Mouse (Mus musculus) neural tube, embryonic 15.5 days (tissue): ENCODE results near the gene Best1. TPM values are rescaled to one million over a fixed set of nuclear protein-coding genes. Genes with fewer than 3 reads are reported as not detected.

ENCODE experiments used
- ATAC-seq: fragments of 200-750 bp; cut with Nextera tagmentation; 2 replicates; pipeline ENCODE4 v1.8.0; 2017; ENCODE audit warnings: mild to moderate bottlenecking, moderate TSS enrichment, moderate library complexity; ENCODE audit not compliant: low FRiP score
- H3K27ac ChIP-seq: fragments of 300-500 bp; sonication (generic); replicated peaks from 2 replicates; pipeline ENCODE4 v1.5.1; 2015; ENCODE audit warnings: mild to moderate bottlenecking, inconsistent platforms
- H3K27me3 ChIP-seq: fragments of 300-500 bp; sonication (generic); replicated peaks from 2 replicates; pipeline ENCODE4 v1.6.1; 2015; ENCODE audit warnings: inconsistent platforms
- H3K36me3 ChIP-seq: fragments of 300-500 bp; sonication (generic); 2 replicates; pipeline ENCODE4 v1.6.1; 2015; ENCODE audit warnings: inconsistent platforms
- H3K4me1 ChIP-seq: fragments of 300-500 bp; sonication (generic); 2 replicates; pipeline ENCODE4 v1.6.1; 2015; ENCODE audit warnings: inconsistent platforms
- H3K4me2 ChIP-seq: fragments of 300-500 bp; sonication (generic); 2 replicates; pipeline ENCODE4 v1.6.1; 2015; ENCODE audit warnings: inconsistent platforms, mild to moderate bottlenecking, moderate library complexity
- H3K4me3 ChIP-seq: fragments of 300-500 bp; sonication (generic); replicated peaks from 2 replicates; pipeline ENCODE4 v1.5.1; 2015; ENCODE audit warnings: mild to moderate bottlenecking, inconsistent platforms
- H3K9ac ChIP-seq: fragments of 300-500 bp; sonication (generic); replicated peaks from 2 replicates; pipeline ENCODE4 v1.6.1; 2015; ENCODE audit warnings: mild to moderate bottlenecking, inconsistent platforms
- H3K9me3 ChIP-seq: fragments of 300-500 bp; sonication (generic); replicated peaks from 2 replicates; pipeline ENCODE4 v1.6.1; 2016; ENCODE audit warnings: inconsistent platforms
- WGBS: fragments of 180-500 bp; shearing (Covaris S2); methylation state at CpG from one replicate; pipeline ENCODE4 v1.1.7; 2015; ENCODE audit warnings: mixed read lengths; 5-methylcytosine and 5-hydroxymethylcytosine counted together
- polyA plus RNA-seq: library from polyadenylated mRNA; unstranded; fragments of >200 nt; fragmentation: Nextera tagmentation; extraction: Ambion mirVana; gene quantifications from 2 replicates; pipeline ENCODE4 v1.2.1, GENCODE M21; 2015

The Best1 gene
- polyA plus RNA-seq, 1 experiment from 2014 or later, result 2.3 TPM

DNA sequence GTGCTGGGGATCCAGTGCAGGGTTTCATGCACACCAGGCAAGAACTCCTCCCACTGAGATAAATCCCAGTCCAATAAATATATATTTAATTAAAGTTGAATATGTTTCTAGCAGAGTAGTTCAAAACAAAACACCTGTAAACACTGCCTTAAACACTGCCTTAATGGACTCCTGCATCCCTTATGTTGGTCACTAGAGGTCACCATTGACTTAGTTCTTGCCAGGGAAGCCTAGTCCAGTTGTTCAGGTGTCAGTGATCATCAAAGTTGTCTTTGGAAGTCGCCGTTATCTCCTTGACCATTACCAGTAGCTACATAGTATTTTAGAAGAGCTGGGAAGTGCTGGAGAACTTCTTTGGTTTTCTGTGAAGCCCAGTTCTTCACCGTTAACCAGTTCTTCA, 1.1 kb downstream of the Best1 start:
- WGBS, result 21% methylated on average over 3 of the region's 3 CpGs
- no peak for ATAC-seq
- H3K27me3 ChIP-seq, result no peaks in the 10 kb centered on the region
- no peaks in the 10 kb centered on the region for H3K4me1 ChIP-seq
- no peaks in the 10 kb centered on the region for H3K9me3 ChIP-seq
- no peak overlapping the region for H3K4me2 ChIP-seq
- no peak overlapping the region for H3K27ac ChIP-seq
- no peaks in the 10 kb centered on the region for H3K36me3 ChIP-seq
- H3K4me3 ChIP-seq, result no peak overlapping the region
- no peak overlapping the region for H3K9ac ChIP-seq

DNA sequence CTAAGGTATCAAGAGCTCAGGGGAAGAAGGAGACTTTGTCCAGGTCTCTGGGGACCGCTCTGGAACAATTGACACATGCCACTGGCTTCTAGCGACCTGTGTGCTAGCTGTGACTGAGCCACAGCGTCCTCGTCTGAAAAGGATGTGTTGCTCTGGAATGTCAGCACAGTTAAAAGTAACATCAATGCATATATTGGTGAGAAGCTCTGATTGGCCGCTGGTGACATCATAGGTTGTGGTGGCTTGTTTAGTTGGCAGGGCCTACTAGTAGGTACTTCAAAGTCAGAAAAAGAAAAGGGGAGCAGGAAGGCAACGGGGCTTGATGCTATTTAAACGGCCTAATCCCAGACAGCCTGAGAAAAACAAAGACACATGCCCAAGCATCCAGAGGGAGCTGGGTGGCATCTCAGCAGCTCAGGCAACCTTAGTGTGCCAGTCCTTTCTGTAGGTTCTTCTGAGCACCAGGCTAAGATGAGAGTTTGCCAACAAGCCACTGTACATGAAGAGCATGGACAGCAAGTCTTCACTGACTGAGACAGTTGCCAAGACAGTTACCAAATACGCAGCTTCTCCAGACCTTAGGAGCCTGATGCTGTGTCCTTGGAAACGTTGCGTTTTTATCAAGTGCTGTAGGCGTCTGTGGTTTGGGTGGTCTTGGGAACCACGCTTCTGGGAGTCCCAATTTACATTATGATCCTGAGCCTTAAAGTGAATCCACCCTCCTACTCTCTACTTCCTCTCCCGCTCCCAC, 2.5 kb downstream of the Best1 start:
- Histone ChIP-seq H3K9ac (no peak overlapping the region), H3K4me3 (no peak overlapping the region), H3K4me2 (no peak overlapping the region), H3K27me3 (no peaks in the 10 kb centered on the region), H3K9me3 (no peaks in the 10 kb centered on the region), H3K4me1 (no peaks in the 10 kb centered on the region), H3K36me3 (no peaks in the 10 kb centered on the region), H3K27ac (no peak overlapping the region)
- ATAC-seq, result no peak
- 69% methylated on average over 13 of the region's 13 CpGs for WGBS

DNA sequence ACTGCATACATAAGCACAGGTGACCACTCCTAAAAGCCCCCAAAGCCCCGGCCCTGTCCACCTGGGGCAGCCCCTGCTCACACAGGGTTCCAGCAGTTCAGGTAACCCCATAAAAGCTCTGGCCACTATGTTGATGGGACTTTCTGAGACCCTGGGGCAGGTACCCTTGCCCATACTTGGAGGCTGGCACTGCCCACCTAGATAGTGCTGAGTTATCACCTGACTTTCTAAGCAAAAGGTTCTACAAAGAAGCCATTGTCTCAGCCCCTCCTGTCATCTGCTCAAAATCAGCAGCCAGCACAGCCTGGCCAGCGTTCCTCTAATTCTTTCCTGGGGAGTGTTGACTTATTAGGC, 3.4 kb downstream of the Best1 start:
- no peaks in the 10 kb centered on the region for H3K27me3 ChIP-seq
- no peaks in the 10 kb centered on the region for H3K9me3 ChIP-seq
- no peak overlapping the region for H3K4me3 ChIP-seq
- H3K4me1 ChIP-seq, result peaks cover 6% of the 10 kb centered on the region
- H3K4me2 ChIP-seq, result no peak overlapping the region
- WGBS, result 80% methylated on average over 2 of the region's 2 CpGs
- no peak for ATAC-seq
- no peak overlapping the region for H3K9ac ChIP-seq
- H3K36me3 ChIP-seq, result no peaks in the 10 kb centered on the region
- H3K27ac ChIP-seq, result no peak overlapping the region

DNA sequence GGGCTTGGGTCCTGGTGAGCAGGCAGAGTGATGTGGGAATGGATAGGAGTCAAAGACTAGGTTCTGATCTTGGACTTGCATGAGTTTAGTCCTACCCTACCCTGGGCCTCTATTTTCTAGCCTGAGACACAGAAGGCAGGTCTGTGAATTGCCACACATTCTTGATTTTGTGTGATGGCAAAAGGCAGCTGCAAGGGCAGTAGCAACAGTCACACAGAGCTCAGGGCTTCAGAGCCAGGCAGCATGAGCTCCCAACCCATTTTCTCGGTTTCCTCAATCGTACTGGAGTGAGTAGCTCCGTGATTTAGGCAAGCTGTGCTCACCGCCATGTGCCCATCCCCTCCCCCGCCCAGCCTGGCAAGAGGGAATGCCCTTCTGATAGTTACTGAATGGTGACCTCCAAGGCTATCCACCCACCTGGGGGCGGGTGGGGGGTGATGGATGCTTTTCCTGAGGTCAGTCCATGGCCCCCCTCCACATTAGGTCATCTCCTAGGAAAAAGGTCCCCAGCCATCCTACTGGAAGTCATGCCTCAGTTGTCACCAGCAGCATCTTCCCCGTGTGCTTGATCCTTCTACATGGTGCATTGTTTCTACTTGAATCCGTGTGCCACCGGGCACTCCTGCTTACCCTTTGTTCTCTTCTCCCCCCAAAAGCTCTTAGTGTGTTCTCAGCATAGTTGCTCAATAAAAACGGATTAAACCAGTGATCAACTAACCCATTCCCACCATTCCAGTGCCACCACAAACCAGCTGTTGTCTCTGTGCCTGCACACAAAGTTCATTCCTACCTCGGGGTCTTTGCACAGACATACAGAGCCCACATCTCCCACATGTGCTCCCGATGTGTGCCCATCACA, 4.0 kb downstream of the Best1 start:
- no peak for ATAC-seq
- Histone ChIP-seq H3K27ac (no peak overlapping the region), H3K9me3 (no peaks in the 10 kb centered on the region), H3K9ac (no peak overlapping the region), H3K27me3 (no peaks in the 10 kb centered on the region), H3K36me3 (no peaks in the 10 kb centered on the region), H3K4me3 (no peak overlapping the region), H3K4me2 (no peak overlapping the region), H3K4me1 (peaks cover 10% of the 10 kb centered on the region)
- 86% methylated on average over 12 of the region's 12 CpGs for WGBS

DNA sequence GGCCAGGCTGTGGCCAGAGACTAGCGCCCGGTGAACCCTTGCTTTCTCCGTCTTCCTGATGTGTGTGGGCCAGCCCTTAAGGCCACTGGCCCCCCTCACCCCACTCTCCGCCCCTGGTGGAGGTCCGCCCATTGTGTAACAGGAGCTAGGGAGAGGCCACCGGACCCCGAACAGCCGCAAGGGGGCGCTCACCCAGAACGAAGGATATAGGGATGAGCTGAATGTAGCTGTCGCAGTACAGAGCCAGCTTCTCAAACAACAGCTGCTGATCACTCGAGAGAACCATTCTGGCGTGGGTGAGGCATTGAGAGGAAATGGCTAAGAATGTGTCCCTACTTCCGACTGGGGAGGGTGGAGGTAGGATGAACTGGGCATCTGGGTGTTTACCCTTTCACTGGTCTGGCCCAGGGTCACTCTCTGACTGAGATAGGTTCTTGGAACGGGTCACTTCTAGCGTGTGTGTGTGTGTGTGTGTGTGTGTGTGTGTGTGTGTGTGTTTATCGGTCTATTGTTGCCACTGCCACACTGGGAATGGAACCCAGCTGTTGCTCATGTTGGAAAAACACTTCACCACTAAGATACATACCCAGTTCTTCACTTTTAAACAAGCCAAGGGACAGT, 8.3 kb downstream of the Best1 start:
- Histone ChIP-seq H3K9ac (peak overlapping the region; percentile 23; the same call in 1 of the 2 replicates), H3K9me3 (no peaks in the 10 kb centered on the region), H3K27me3 (no peaks in the 10 kb centered on the region), H3K27ac (0 out of 2 replicates have a peak overlapping the region, but pooled peaks have one; percentile 33), H3K4me2 (peak overlapping the region; percentile 54), H3K36me3 (no peaks in the 10 kb centered on the region), H3K4me3 (peak overlapping the region; percentile 31), H3K4me1 (peaks cover 10% of the 10 kb centered on the region)
- WGBS, result 9% methylated on average over 17 of the region's 17 CpGs
- peak; percentile 91 for ATAC-seq

DNA sequence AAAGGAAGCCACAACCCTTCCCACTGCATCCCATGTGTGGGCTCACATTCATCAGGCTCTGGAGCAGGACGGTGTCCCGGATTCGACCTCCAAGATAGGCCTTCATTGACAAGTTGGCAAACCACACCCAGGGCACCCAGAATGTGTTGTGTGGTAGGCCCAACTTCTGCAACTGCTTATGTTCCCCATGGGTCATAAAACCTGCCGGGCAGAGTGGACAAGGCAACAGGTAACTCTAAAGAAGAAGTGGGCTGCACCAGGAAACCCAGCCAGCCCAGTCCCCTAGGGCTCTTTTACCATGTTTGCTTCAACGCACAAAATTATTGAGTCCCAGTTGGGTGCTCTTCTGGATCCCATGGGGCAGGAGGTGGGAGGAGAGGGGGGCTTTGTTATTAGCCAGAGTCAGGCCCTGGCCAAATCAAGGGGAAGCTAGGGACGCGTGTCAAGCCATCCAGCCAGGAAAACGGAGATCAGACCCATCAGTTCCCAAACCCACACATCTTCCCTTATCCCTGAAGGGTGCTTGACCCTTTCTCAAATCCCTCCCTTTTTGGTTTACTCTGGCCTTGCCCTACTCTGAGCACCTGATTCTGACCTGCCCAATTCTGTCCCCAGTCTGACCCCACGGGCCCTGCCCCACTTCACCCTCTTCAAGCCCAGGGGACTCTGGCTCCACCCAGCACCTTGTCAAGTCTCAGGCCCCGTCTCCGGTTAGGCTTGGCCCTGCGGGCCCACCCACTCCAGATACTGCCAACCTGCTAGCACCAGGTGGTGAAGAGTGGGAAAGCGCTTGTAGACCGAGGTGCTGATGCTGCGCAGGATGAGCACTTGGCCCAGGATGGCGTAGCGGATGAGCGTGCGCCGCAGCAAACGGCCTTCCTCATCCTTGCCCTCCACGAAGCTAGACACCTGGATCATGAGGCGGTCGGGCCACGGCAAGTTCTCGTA, 9.1 kb downstream of the Best1 start:
- H3K4me2 ChIP-seq, result peak overlapping the region; percentile 54
- peaks cover 10% of the 10 kb centered on the region for H3K4me1 ChIP-seq
- 50% methylated on average over 26 of the region's 26 CpGs for WGBS
- 0 out of 2 replicates have a peak overlapping the region, but pooled peaks have one; percentile 33 for H3K27ac ChIP-seq
- H3K27me3 ChIP-seq, result no peaks in the 10 kb centered on the region
- H3K9me3 ChIP-seq, result no peaks in the 10 kb centered on the region
- ATAC-seq, result peak; percentile 72
- peak overlapping the region; percentile 23; the same call in 1 of the 2 replicates for H3K9ac ChIP-seq
- peak overlapping the region; percentile 31 for H3K4me3 ChIP-seq
- H3K36me3 ChIP-seq, result no peaks in the 10 kb centered on the region

DNA sequence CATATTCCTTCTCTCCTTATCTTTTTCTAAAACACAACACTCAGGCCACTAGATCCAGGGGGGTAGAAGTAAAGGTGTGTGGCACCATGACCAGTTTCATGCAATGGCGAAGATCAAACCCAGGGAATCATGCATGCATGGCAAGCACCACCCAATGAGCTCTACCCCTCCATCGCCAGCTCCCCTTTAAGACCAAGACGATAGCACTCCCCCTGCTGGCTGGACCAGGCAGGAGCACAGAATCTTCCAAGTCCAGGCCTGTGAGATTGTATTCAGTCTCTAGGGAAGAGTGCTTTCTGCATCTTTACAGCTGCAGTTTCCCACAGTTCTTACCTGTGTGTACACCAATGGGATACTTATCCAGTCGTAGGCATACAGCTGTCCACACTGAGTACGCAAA, 10.1 kb downstream of the Best1 start:
- Histone ChIP-seq H3K4me3 (no peak overlapping the region), H3K9ac (no peak overlapping the region), H3K4me1 (peaks cover 10% of the 10 kb centered on the region), H3K9me3 (no peaks in the 10 kb centered on the region), H3K27ac (no peak overlapping the region), H3K4me2 (no peak overlapping the region), H3K36me3 (no peaks in the 10 kb centered on the region; the same call in 1 of the 2 replicates), H3K27me3 (no peaks in the 10 kb centered on the region)
- WGBS, result 31% methylated on average over 5 of the region's 5 CpGs
- no peak for ATAC-seq

DNA sequence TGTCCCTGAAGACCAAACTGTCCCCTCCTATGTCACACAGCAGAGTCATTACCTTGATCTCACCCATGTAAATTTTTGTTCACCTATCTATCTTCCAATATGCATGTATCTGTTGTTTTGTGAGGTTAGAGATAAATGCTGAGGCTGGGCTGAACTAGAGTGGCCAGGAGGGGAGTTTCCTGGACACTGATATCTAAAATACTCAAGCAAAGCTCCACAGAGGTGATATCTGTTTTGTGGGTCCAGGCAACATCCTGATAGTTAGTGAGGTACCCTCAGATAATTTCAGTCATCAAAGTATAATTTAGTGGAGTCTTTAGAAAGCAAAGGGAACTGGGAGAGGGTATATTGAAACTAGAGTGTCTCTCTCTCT, 11.6 kb downstream of the Best1 start:
- Histone ChIP-seq H3K9ac (no peak overlapping the region), H3K9me3 (no peaks in the 10 kb centered on the region), H3K27me3 (no peaks in the 10 kb centered on the region), H3K27ac (no peak overlapping the region), H3K36me3 (peaks cover 13% of the 10 kb centered on the region), H3K4me2 (no peak overlapping the region), H3K4me3 (no peak overlapping the region), H3K4me1 (peaks cover 10% of the 10 kb centered on the region)
- ATAC-seq, result no peak

DNA sequence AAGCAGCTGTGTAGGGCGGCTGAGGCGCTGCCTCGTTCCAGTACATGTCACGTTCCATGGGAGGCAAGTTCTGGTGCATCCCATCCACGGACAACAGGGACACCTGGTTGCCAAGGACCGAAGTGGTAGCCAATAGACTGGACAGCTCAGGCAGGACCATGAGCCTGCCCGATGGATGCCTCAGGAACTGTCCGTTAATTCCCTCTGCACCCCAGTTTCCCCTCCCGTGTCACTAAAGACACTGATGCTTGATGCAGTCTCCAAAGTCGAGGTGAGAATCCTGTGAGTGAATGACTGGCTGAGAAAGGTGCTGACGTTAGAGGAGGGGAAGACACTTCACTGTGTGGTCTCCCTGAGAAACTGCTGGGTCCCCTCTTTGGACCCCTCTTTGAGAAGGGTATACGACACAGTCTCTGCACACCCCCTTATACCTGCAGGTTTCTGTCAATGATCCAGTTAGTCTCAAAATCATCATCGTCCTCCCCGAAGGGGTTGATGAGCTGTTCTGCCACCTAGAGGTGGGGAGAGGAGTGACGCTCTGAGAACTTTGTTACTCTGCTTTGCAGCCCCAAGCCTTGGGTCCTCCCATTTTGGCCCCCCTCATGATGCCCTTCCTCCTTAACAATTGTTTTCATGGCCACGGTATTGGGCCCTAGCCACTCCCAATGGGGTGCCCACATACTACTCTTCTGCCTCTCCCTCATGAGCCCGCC, 12.1 kb downstream of the Best1 start:
- ATAC-seq, result no peak
- H3K4me3 ChIP-seq, result no peak overlapping the region
- WGBS, result 71% methylated on average over 17 of the region's 17 CpGs
- no peak overlapping the region for H3K27ac ChIP-seq
- H3K4me1 ChIP-seq, result peaks cover 14% of the 10 kb centered on the region
- no peak overlapping the region for H3K4me2 ChIP-seq
- no peaks in the 10 kb centered on the region for H3K9me3 ChIP-seq
- H3K27me3 ChIP-seq, result no peaks in the 10 kb centered on the region
- H3K36me3 ChIP-seq, result peaks cover 19% of the 10 kb centered on the region
- H3K9ac ChIP-seq, result no peak overlapping the region

DNA sequence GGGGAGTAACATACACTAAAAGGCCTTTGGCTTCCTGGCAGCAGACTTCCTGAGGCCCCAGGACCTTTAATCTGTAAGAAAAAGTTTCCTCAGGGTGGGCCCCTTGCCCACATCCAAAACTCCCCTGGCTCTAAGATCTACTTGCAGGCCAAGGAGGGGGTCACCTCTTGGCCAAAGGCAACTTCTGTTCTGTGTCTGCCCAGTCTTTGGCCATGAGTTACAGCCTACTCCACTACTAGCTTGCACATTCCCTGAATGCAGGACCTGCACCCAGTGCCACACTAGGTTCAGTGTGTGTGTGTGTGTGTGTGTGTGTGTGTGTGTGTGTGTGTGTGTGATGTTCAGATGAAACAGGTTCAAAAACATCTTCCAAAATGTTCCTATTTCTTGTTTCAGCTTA, 13.8 kb downstream of the Best1 start:
- H3K9me3 ChIP-seq, result no peaks in the 10 kb centered on the region
- peaks cover 17% of the 10 kb centered on the region for H3K4me1 ChIP-seq
- no peak overlapping the region for H3K4me3 ChIP-seq
- H3K4me2 ChIP-seq, result no peak overlapping the region
- peaks cover 21% of the 10 kb centered on the region for H3K36me3 ChIP-seq
- ATAC-seq, result no peak
- no peak overlapping the region for H3K27ac ChIP-seq
- H3K27me3 ChIP-seq, result no peaks in the 10 kb centered on the region
- H3K9ac ChIP-seq, result no peak overlapping the region
